8 mouse cellular contexts compared by ENCODE assay signal in the genomic region with DNA sequence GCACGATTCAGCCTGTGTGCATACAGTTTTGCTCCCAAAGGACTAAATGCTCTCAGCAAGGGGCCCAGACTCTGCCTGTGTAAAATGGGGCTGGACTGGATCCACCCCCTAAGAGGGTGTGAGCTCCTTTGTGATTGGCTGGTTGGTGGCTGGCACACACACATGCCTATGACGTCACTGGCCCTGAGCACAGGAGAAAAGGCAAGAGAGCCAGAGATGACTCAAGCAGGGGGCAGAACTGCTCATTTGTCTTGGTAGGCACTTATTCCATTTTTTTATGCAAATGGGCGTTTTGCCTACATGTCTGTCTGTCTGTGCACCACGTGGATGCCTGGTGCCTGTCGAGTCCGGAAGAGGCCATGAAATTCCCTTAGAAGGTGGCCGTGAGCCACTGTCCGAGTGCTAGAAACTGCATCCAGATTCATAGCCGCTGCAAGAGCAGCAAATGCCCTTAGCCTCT. TPM values are rescaled to one million over a fixed set of nuclear protein-coding genes. Genes with fewer than 3 reads are reported as not detected.
DNase-seq lines count a peak whose midpoint lies in the region; ATAC-seq and TF ChIP-seq lines count a peak whose summit lies in the region.

No protein-coding gene starts in this region.

- H3K4me3 ChIP-seq in embryonic facial prominence, embryonic 12.5 days = peak overlapping the region; percentile 16
- peak overlapping the region; percentile 35 for H3K4me3 ChIP-seq in heart, embryonic 15.5 days
- peak overlapping the region in 1 of 2 experiments; percentile 19; a peak in 1 of 4 replicates for H3K4me3 ChIP-seq in liver, embryonic 14.5 days (ENCODE audit: insufficient read depth in 1 of 2, low read depth in 2 of 2, low read length in 2 of 2)

- H3K27ac ChIP-seq in embryonic facial prominence, embryonic 12.5 days = no peak overlapping the region
- H3K27ac ChIP-seq in heart, embryonic 15.5 days = no peak overlapping the region
- H3K27ac ChIP-seq in liver, embryonic 14.5 days = no peak overlapping the region

- H3K9me3 ChIP-seq in embryonic facial prominence, embryonic 12.5 days = no peaks in the 10 kb centered on the region
- no peaks in the 10 kb centered on the region for H3K9me3 ChIP-seq in heart, embryonic 15.5 days (replicated peaks)
- H3K9me3 ChIP-seq in liver, embryonic 14.5 days (ENCODE audit: control insufficient read depth, low read length) = no peaks in the 10 kb centered on the region

- peak overlapping the region; percentile 24 for H3K4me2 ChIP-seq in embryonic facial prominence, embryonic 12.5 days (replicated peaks)
- H3K4me2 ChIP-seq in heart, embryonic 15.5 days = peak overlapping the region; percentile 57
- peak overlapping the region; percentile 52 for H3K4me2 ChIP-seq in liver, embryonic 14.5 days (ENCODE audit: low read depth)

- H3K9ac ChIP-seq in embryonic facial prominence, embryonic 12.5 days = no peak overlapping the region
- no peak overlapping the region for H3K9ac ChIP-seq in heart, embryonic 15.5 days
- H3K9ac ChIP-seq in liver, embryonic 14.5 days (replicated peaks) = no peak overlapping the region

- no peak for TF ChIP-seq EP300 in liver, embryonic 14.5 days (IDR thresholded peaks at IDR 0.05; ENCODE audit: low read depth)

- peak; percentile 92 for DNase-seq in adrenal gland, postnatal 14 days
- DNase-seq in kidney, postnatal 14 days = peak; percentile 49
- DNase-seq in liver, embryonic 14.5 days (ENCODE audit: low read depth in 3 of 3, low spot score in 3 of 3) = peak; percentile 59 to 77 (median 67)
- peak; percentile 31 to 56 for DNase-seq in natural killer cell, adult 2 months (ENCODE audit: low spot score in 2 of 2)
- DNase-seq in thymus, postnatal 10 days (ENCODE audit: low spot score in 2 of 2) = peak; percentile 47 to 48

- no peak for TF ChIP-seq CTCF in liver, embryonic 14.5 days (IDR thresholded peaks at IDR 0.05; ENCODE audit: low read depth)

- peak; percentile 68 for ATAC-seq in CD4-positive, CD25-positive, alpha-beta regulatory T cell, adult 4 months
- 0 out of 2 replicates have a peak, but pooled peaks have one; percentile 57 for ATAC-seq in embryonic facial prominence, embryonic 12.5 days (ENCODE audit: insufficient number of reproducible peaks, insufficient read depth, low FRiP score, low TSS enrichment)
- ATAC-seq in heart, embryonic 15.5 days (replicated peaks; ENCODE audit: insufficient number of reproducible peaks, insufficient read depth, low FRiP score, low read depth) = peak; percentile 53; the same call in 1 of the 2 replicates
- peak; percentile 69 for ATAC-seq in liver, embryonic 14.5 days (ENCODE audit: insufficient read depth)

- 19% methylated on average over 9 of the region's 9 CpGs for WGBS in embryonic facial prominence, embryonic 12.5 days
- 20% methylated on average over 9 of the region's 9 CpGs for WGBS in heart, embryonic 15.5 days
- WGBS in liver, embryonic 14.5 days (ENCODE audit: insufficient replicate concordance) = 19% methylated on average over 9 of the region's 9 CpGs

- peaks cover 4% of the 10 kb centered on the region for H3K4me1 ChIP-seq in embryonic facial prominence, embryonic 12.5 days
- H3K4me1 ChIP-seq in heart, embryonic 15.5 days (replicated peaks) = peaks cover 11% of the 10 kb centered on the region
- peaks cover 1 to 10% of the 10 kb centered on the region in 2 experiments; a peak in 2 of 4 replicates for H3K4me1 ChIP-seq in liver, embryonic 14.5 days (replicated peaks; ENCODE audit: control insufficient read depth in 2 of 2, insufficient read depth in 2 of 2, low read length in 1 of 2)

- H3K27me3 ChIP-seq in embryonic facial prominence, embryonic 12.5 days = no peaks in the 10 kb centered on the region
- H3K27me3 ChIP-seq in heart, embryonic 15.5 days = no peaks in the 10 kb centered on the region
- H3K27me3 ChIP-seq in liver, embryonic 14.5 days (ENCODE audit: control insufficient read depth, insufficient read depth, low read length) = no peaks in the 10 kb centered on the region

- no peaks in the 10 kb centered on the region for H3K36me3 ChIP-seq in embryonic facial prominence, embryonic 12.5 days
- H3K36me3 ChIP-seq in heart, embryonic 15.5 days = no peaks in the 10 kb centered on the region
- H3K36me3 ChIP-seq in liver, embryonic 14.5 days (replicated peaks; ENCODE audit: control insufficient read depth, insufficient read depth, low read depth) = no peaks in the 10 kb centered on the region

RNA-seq across cellular contexts. Expression of a gene that starts 10.7 kb away (rescaled TPM):
- polyA plus RNA-seq in CD4-positive, CD25-positive, alpha-beta regulatory T cell, adult 4 months (2017; shearing (Covaris generic)) = not detected
- not detected in 2 replicates for total RNA-seq in adrenal gland, postnatal 14 days (2021)
- not detected in 2 replicates for polyA plus RNA-seq in embryonic facial prominence, embryonic 12.5 days (2016; fragmentation: Nextera tagmentation; extraction: Ambion mirVana)
- polyA plus RNA-seq in heart, embryonic 15.5 days (2015; fragmentation: Nextera tagmentation; extraction: Ambion mirVana) = not detected in 2 replicates
- polyA plus RNA-seq in liver, embryonic 14.5 days (2012; rRNA removed) = 0.04 TPM in 1 of 2 replicates, not detected in the other
- 0.24 TPM in 1 of 2 replicates, not detected in the other for polyA plus RNA-seq in liver, embryonic 14.5 days (2014; fragmentation: Nextera tagmentation; extraction: Ambion mirVana)

RNA-seq across cellular contexts. Expression of a gene that starts 19.0 kb away (rescaled TPM):
- polyA plus RNA-seq in CD4-positive, CD25-positive, alpha-beta regulatory T cell, adult 4 months (2017; shearing (Covaris generic)) = not detected
- 0.30 and 0.48 TPM in 2 replicates for total RNA-seq in adrenal gland, postnatal 14 days (2021)
- polyA plus RNA-seq in embryonic facial prominence, embryonic 12.5 days (2016; fragmentation: Nextera tagmentation; extraction: Ambion mirVana) = 1.0 and 1.3 TPM in 2 replicates
- 0.74 and 0.93 TPM in 2 replicates for polyA plus RNA-seq in heart, embryonic 15.5 days (2015; fragmentation: Nextera tagmentation; extraction: Ambion mirVana)
- 0.08 and 0.19 TPM in 2 replicates for polyA plus RNA-seq in liver, embryonic 14.5 days (2012; rRNA removed)
- polyA plus RNA-seq in liver, embryonic 14.5 days (2014; fragmentation: Nextera tagmentation; extraction: Ambion mirVana) = 0.18 and 0.43 TPM in 2 replicates

RNA-seq across cellular contexts. Expression of a gene that starts 50.9 kb away (rescaled TPM):
- polyA plus RNA-seq in CD4-positive, CD25-positive, alpha-beta regulatory T cell, adult 4 months (2017; shearing (Covaris generic)) = under 1 TPM; 0.15 to 0.30 TPM
- 1.3 and 2.3 TPM in 2 replicates for total RNA-seq in adrenal gland, postnatal 14 days (2021)
- 0.75 and 1.1 TPM in 2 replicates for polyA plus RNA-seq in embryonic facial prominence, embryonic 12.5 days (2016; fragmentation: Nextera tagmentation; extraction: Ambion mirVana)
- 3.1 TPM in 2 replicates for polyA plus RNA-seq in heart, embryonic 15.5 days (2015; fragmentation: Nextera tagmentation; extraction: Ambion mirVana)
- 0.25 and 0.31 TPM in 2 replicates for polyA plus RNA-seq in liver, embryonic 14.5 days (2012; rRNA removed)
- 0.05 and 0.08 TPM in 2 replicates for polyA plus RNA-seq in liver, embryonic 14.5 days (2014; fragmentation: Nextera tagmentation; extraction: Ambion mirVana)
